8 mouse cellular contexts compared by ENCODE assay signal in the genomic region with DNA sequence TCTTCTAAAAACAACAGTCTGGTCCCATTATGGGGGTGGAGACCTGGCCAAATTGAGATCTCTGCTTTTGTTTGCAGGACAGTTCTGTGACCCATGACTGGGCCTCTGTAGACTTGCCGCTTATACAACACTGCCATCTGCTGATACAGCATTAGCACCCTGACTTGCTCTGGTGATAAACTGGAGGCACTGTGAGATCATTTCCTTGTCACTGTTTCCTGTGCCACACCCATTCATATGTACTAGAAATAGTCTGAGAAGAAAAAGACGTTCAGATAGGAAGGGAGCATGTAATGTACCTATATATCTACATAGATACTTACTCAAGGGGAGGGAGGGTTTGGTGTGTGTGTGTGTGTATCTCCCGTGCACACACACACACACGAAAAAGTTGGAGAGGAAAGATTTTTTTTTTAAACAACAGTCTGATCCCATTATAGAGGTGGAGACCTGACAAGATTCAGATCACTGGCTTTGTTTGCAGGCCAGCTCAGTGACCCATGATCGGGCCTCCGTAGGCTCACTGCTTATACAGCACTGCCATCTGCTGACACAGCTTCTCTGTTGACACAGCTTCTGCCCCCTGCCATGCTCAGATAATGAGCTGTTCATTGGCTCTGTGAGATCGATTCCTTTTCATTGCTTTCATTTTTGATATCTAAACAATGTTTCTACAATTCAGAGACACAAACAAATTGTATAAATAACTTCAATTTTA.
DNase-seq lines count a peak whose midpoint lies in the region; ATAC-seq lines count a peak whose summit lies in the region.

No protein-coding gene starts in this region.

- peak; percentile 90 for ATAC-seq in frontal cortex, adult (ENCODE audit: low TSS enrichment)

- H3K36me3 ChIP-seq in embryonic facial prominence, embryonic 10.5 days (replicated peaks): no peaks in the 10 kb centered on the region

- no peak overlapping the region for H3K4me3 ChIP-seq in embryonic facial prominence, embryonic 10.5 days

- intact Hi-C loops in heart, postnatal 14 days (cut with DNase I): loop anchor here (5.0 kb wide), 1 partner anchor 43 kb away; no protein-coding TSS in a partner anchor

- no peaks in the 10 kb centered on the region for H3K4me1 ChIP-seq in embryonic facial prominence, embryonic 10.5 days

- H3K27ac ChIP-seq in embryonic facial prominence, embryonic 10.5 days (replicated peaks): no peak overlapping the region

- no peaks in the 10 kb centered on the region for H3K9me3 ChIP-seq in embryonic facial prominence, embryonic 10.5 days

- no peaks in the 10 kb centered on the region for H3K27me3 ChIP-seq in embryonic facial prominence, embryonic 10.5 days (replicated peaks; ENCODE audit: low read depth, poor library complexity, severe bottlenecking)

- WGBS in embryonic facial prominence, embryonic 10.5 days: 22% methylated on average over 7 of the region's 7 CpGs

- no peak for DNase-seq in frontal cortex, postnatal 14 days (ENCODE audit: low spot score in 2 of 2)
- peak; percentile 70 for DNase-seq in adipocyte (ENCODE audit: low spot score)
- DNase-seq in embryonic facial prominence, embryonic 10.5 days (ENCODE audit: low spot score): peak; percentile 53
- peak; percentile 49 to 66 for DNase-seq in heart, postnatal 14 days
- peak; percentile 64 to 70 for DNase-seq in kidney, postnatal 4 days
- peak; percentile 50 to 66 for DNase-seq in lung, postnatal 4 days
- peak; percentile 8 for DNase-seq in right cerebral cortex, postnatal 14 days

Comparison
In these comparisons a context has a peak if more than half of its experiments do, and no peak if none do; other contexts are left out.
1. DNase-seq: peak in adipocyte (single experiment), embryonic facial prominence, embryonic 10.5 days (single experiment), heart, postnatal 14 days (2 of 2), kidney, postnatal 4 days (2 of 2), lung, postnatal 4 days (2 of 2) and right cerebral cortex, postnatal 14 days (single experiment); none in frontal cortex, postnatal 14 days (0 of 2).